Comparison of ENCODE assay signal across 8 mouse cellular contexts in genomic region chr9:110879998-110880561, GRCm38 (mm10). TPM values are rescaled to one million over a fixed set of nuclear protein-coding genes. Genes with fewer than 3 reads are reported as not detected.
DNase-seq lines count a peak whose midpoint lies in the region; ATAC-seq and TF ChIP-seq lines count a peak whose summit lies in the region.

Tmie (minus strand) TSS chr9:110880113.

- peak within 1 kb of the TSS; percentile 86 for H3K4me2 ChIP-seq in intestine, embryonic 16.5 days (ENCODE audit: low read depth, low read length)
- peak within 1 kb of the TSS; percentile 88 for H3K4me2 ChIP-seq in midbrain, embryonic 16.5 days (ENCODE audit: low read length)
- H3K4me2 ChIP-seq in stomach, embryonic 16.5 days (ENCODE audit: low read depth, low read length) = peak within 1 kb of the TSS; percentile 94

- no peaks in the 10 kb centered on the region for H3K36me3 ChIP-seq in intestine, embryonic 16.5 days (ENCODE audit: control insufficient read depth, insufficient read depth, low read length)
- peaks cover 2% of the 10 kb centered on the region; the same call in 1 of the 2 replicates for H3K36me3 ChIP-seq in liver, adult 2 months (ENCODE audit: control insufficient read depth, insufficient read depth, low read length)
- H3K36me3 ChIP-seq in midbrain, embryonic 16.5 days (ENCODE audit: control insufficient read depth, insufficient read depth, low read length) = no peaks in the 10 kb centered on the region
- H3K36me3 ChIP-seq in stomach, embryonic 16.5 days (ENCODE audit: control insufficient read depth, insufficient read depth, low read length) = no peaks in the 10 kb centered on the region

- H3K27me3 ChIP-seq in intestine, embryonic 16.5 days (replicated peaks; ENCODE audit: control insufficient read depth, insufficient read depth, low read length) = no peaks in the 10 kb centered on the region
- H3K27me3 ChIP-seq in liver, adult 2 months (ENCODE audit: control insufficient read depth, insufficient read depth, low read length) = no peaks in the 10 kb centered on the region
- peaks cover 31% of the 10 kb centered on the region for H3K27me3 ChIP-seq in midbrain, embryonic 16.5 days (ENCODE audit: control insufficient read depth, insufficient read depth, low read depth, low read length)
- 0 out of 2 replicates have a peak, but pooled peaks cover 5% of the 10 kb centered on the region for H3K27me3 ChIP-seq in stomach, embryonic 16.5 days (ENCODE audit: control insufficient read depth, insufficient read depth, low read length)

- peak; percentile 84 for ATAC-seq in intestine, embryonic 16.5 days
- ATAC-seq in midbrain, embryonic 16.5 days = peak; percentile 50
- peak; percentile 85 for ATAC-seq in stomach, embryonic 16.5 days (ENCODE audit: insufficient read depth, low FRiP score)

- no peak for TF ChIP-seq CTCF in liver, adult 2 months (IDR thresholded peaks at IDR 0.05; ENCODE audit: low read depth, low read length)

- TF ChIP-seq POLR2A in liver, adult 2 months (IDR thresholded peaks at IDR 0.05; ENCODE audit: extremely low read depth, insufficient read depth, low read length) = peak; percentile 92

- no peaks in the 10 kb centered on the region for H3K9me3 ChIP-seq in intestine, embryonic 16.5 days (ENCODE audit: control insufficient read depth, low read length)
- no peaks in the 10 kb centered on the region for H3K9me3 ChIP-seq in midbrain, embryonic 16.5 days (replicated peaks; ENCODE audit: control insufficient read depth, low read length, poor library complexity, severe bottlenecking)
- H3K9me3 ChIP-seq in stomach, embryonic 16.5 days (replicated peaks; ENCODE audit: control insufficient read depth, low read length) = no peaks in the 10 kb centered on the region

- H3K9ac ChIP-seq in intestine, embryonic 16.5 days (ENCODE audit: low read depth, low read length) = peak within 1 kb of the TSS; percentile 70
- H3K9ac ChIP-seq in liver, adult 2 months (ENCODE audit: low read depth, low read length) = peak within 1 kb of the TSS; percentile 91
- H3K9ac ChIP-seq in midbrain, embryonic 16.5 days (ENCODE audit: low read depth, low read length) = peak within 1 kb of the TSS; percentile 67
- peak within 1 kb of the TSS; percentile 76 for H3K9ac ChIP-seq in stomach, embryonic 16.5 days (ENCODE audit: low read length)

- peak; percentile 21 for DNase-seq in cerebellum, adult 11-12 months
- no peak for DNase-seq in cerebellum, adult 8-10 months
- peak; percentile 87 to 92 for DNase-seq in heart, adult 18-20 months
- peak; percentile 83 for DNase-seq in liver, adult 2 months (ENCODE audit: extremely low read depth, low read depth, low spot score)

- WGBS in intestine, embryonic 16.5 days = under 1% methylated on average over 48 of the region's 57 CpGs
- WGBS in liver, adult 2 months = under 1% methylated on average over 57 of the region's 57 CpGs
- under 1% methylated on average over 48 of the region's 57 CpGs for WGBS in midbrain, embryonic 16.5 days
- WGBS in stomach, embryonic 16.5 days = under 1% methylated on average over 57 of the region's 57 CpGs

- H3K4me3 ChIP-seq in brown adipose tissue, adult 24 weeks (ENCODE audit: insufficient read depth, low read depth, low read length) = peak within 1 kb of the TSS; percentile 74
- H3K4me3 ChIP-seq in intestine, embryonic 16.5 days (ENCODE audit: low read length) = peak within 1 kb of the TSS; percentile 68
- peak within 1 kb of the TSS; percentile 65 for H3K4me3 ChIP-seq in liver, adult 2 months (ENCODE audit: insufficient read depth, low read depth, low read length)
- H3K4me3 ChIP-seq in midbrain, embryonic 16.5 days (ENCODE audit: low read depth, low read length) = peak within 1 kb of the TSS; percentile 55
- peak within 1 kb of the TSS; percentile 69 for H3K4me3 ChIP-seq in stomach, embryonic 16.5 days (replicated peaks; ENCODE audit: low read length)

- peaks cover 21% of the 10 kb centered on the region for H3K4me1 ChIP-seq in brown adipose tissue, adult 24 weeks (ENCODE audit: control insufficient read depth, insufficient read depth, insufficient read length, low read length)
- peaks cover 24% of the 10 kb centered on the region for H3K4me1 ChIP-seq in intestine, embryonic 16.5 days (ENCODE audit: control insufficient read depth, insufficient read depth, low read length)
- peaks cover 26% of the 10 kb centered on the region for H3K4me1 ChIP-seq in liver, adult 2 months (ENCODE audit: control insufficient read depth, insufficient read depth, low read length)
- H3K4me1 ChIP-seq in midbrain, embryonic 16.5 days (ENCODE audit: control insufficient read depth, insufficient read depth, low read length) = peaks cover 14% of the 10 kb centered on the region
- peaks cover 6% of the 10 kb centered on the region for H3K4me1 ChIP-seq in stomach, embryonic 16.5 days (ENCODE audit: control insufficient read depth, insufficient read depth, low read length)

- H3K79me2 ChIP-seq in liver, adult 2 months (ENCODE audit: control insufficient read depth, insufficient read depth, low read length) = peaks cover 13% of the 10 kb centered on the region; the same call in 1 of the 2 replicates

- H3K27ac ChIP-seq in brown adipose tissue, adult 24 weeks (replicated peaks; ENCODE audit: low read depth, low read length) = peak within 1 kb of the TSS; percentile 92
- peak within 1 kb of the TSS; percentile 70 for H3K27ac ChIP-seq in intestine, embryonic 16.5 days (ENCODE audit: low read length)
- peak within 1 kb of the TSS; percentile 95 for H3K27ac ChIP-seq in liver, adult 2 months (replicated peaks; ENCODE audit: insufficient read depth, low read depth, low read length)
- H3K27ac ChIP-seq in midbrain, embryonic 16.5 days (ENCODE audit: low read length) = no peak within 1 kb of the TSS
- H3K27ac ChIP-seq in stomach, embryonic 16.5 days (ENCODE audit: low read length) = peak within 1 kb of the TSS; percentile 86

RNA-seq across cellular contexts. Expression of gene Tmie, which starts in this region (rescaled TPM):
- polyA plus RNA-seq in brown adipose tissue, adult 24 weeks (2012; ENCODE audit: insufficient read depth, insufficient read length, missing spikeins) = 1.5 and 1.8 TPM in 2 replicates
- 1 to 10 TPM; 1.5 to 2.1 TPM for total RNA-seq in heart, adult 18-20 months (2021)
- 3.2 and 4.3 TPM in 2 replicates for polyA plus RNA-seq in intestine, embryonic 16.5 days (2015; fragmentation: Nextera tagmentation; extraction: Ambion mirVana)
- total RNA-seq in liver, adult 2 months (2014; rRNA removed) = 4.4 and 5.5 TPM in 2 replicates
- polyA plus RNA-seq in liver, adult 2 months (2012; rRNA removed) = 13.1 and 20.8 TPM in 2 replicates
- 4.0 and 5.7 TPM in 2 replicates for polyA plus RNA-seq in midbrain, embryonic 16.5 days (2015; fragmentation: Nextera tagmentation; extraction: Ambion mirVana)
- polyA plus RNA-seq in stomach, embryonic 16.5 days (2015; fragmentation: Nextera tagmentation; extraction: Ambion mirVana) = 1.7 and 1.8 TPM in 2 replicates
